In genomic region chr7:30698101-30698500, GRCm38 (mm10) we compare ENCODE assay signal across 18 mouse cellular contexts. TPM values are rescaled to one million over a fixed set of nuclear protein-coding genes. Genes with fewer than 3 reads are reported as not detected.
A peak's percentile ranks its signal among the peaks of the same experiment; 100 is the strongest.
DNase-seq lines count a peak whose midpoint lies in the region; TF ChIP-seq lines count a peak whose summit lies in the region.
"Had no signal": no experiment of that assay in that cellular context is flagged by ENCODE, and none has a peak within 500 bp of the region (broad histone marks: within the 10 kb centered on the region; RNA-seq: fewer than 3 reads in every experiment).

No protein-coding gene starts in this region.

- TF ChIP-seq POLR2A in bone marrow macrophage, adult 2 months (IDR thresholded peaks at IDR 0.05; ENCODE audit: borderline replicate concordance, low read depth, low read length), result no peak
- TF ChIP-seq POLR2A in small intestine, adult 2 months (IDR thresholded peaks at IDR 0.05; ENCODE audit: low read depth, low read length), result no peak

- peaks cover 15% of the 10 kb centered on the region for H3K4me1 ChIP-seq in bone marrow macrophage, adult 2 months (ENCODE audit: control insufficient read depth, insufficient read depth, low read length)
- peaks cover 16% of the 10 kb centered on the region for H3K4me1 ChIP-seq in small intestine, adult 2 months (ENCODE audit: control insufficient read depth, insufficient read depth, insufficient read length, low read length)
- H3K4me1 ChIP-seq: midbrain, embryonic 12.5 days had no signal

- peak; percentile 24 to 46 for DNase-seq in adrenal gland, postnatal 36 days
- no peak for DNase-seq in adrenal gland, postnatal 4 days (ENCODE audit: low spot score in 2 of 2)
- peak; percentile 32 for DNase-seq in ovary, adult 18-20 months (ENCODE audit: low spot score)
- DNase-seq in ovary, postnatal 10 days (ENCODE audit: low spot score), result no peak
- DNase-seq in cerebellum, adult 9-10 months, result no peak
- DNase-seq in thymus, postnatal 36 days, result no peak
- DNase-seq: forebrain, postnatal 0 days; gastrocnemius, postnatal 14 days had no signal

- no peaks in the 10 kb centered on the region for H3K27me3 ChIP-seq in small intestine, adult 2 months (ENCODE audit: control insufficient read depth, insufficient read depth, low read length)
- H3K27me3 ChIP-seq: liver, embryonic 13.5 days; midbrain, embryonic 12.5 days had no signal

- no peaks in the 10 kb centered on the region for H3K36me3 ChIP-seq in small intestine, adult 2 months (ENCODE audit: control insufficient read depth, insufficient read depth, low read length)
- H3K36me3 ChIP-seq: liver, embryonic 13.5 days; midbrain, embryonic 12.5 days had no signal

- no peak for TF ChIP-seq CTCF in bone marrow macrophage, adult 2 months (IDR thresholded peaks at IDR 0.05; ENCODE audit: low read depth, low read length)
- TF ChIP-seq CTCF in small intestine, adult 2 months (IDR thresholded peaks at IDR 0.05; ENCODE audit: extremely low read depth, insufficient read length, insufficient replicate concordance, low read depth, low read length), result no peak

- H3K27ac ChIP-seq in bone marrow macrophage, adult 2 months (ENCODE audit: insufficient read depth, low read depth, low read length), result peak overlapping the region; percentile 63
- H3K27ac ChIP-seq in small intestine, adult 2 months (ENCODE audit: insufficient read depth, low read depth, low read length), result peak overlapping the region; percentile 45
- H3K27ac ChIP-seq: liver, embryonic 13.5 days; midbrain, embryonic 12.5 days had no signal

- WGBS in small intestine, adult 2 months, result 20% methylated on average over 5 of the region's 5 CpGs

- H3K4me3 ChIP-seq in bone marrow macrophage, adult 2 months (ENCODE audit: insufficient read depth, low read length), result no peak overlapping the region
- H3K4me3 ChIP-seq in small intestine, adult 2 months (ENCODE audit: low read depth, low read length), result no peak overlapping the region
- H3K4me3 ChIP-seq: liver, embryonic 13.5 days; midbrain, embryonic 12.5 days had no signal

RNA-seq across cellular contexts. Expression of gene 2200002J24Rik, which starts 0.6 kb away (rescaled TPM):
- 1 to 10 TPM; 4.8 to 6.3 TPM for total RNA-seq in adrenal gland, postnatal 36 days (2021)
- 1 to 10 TPM; 3.8 to 5.2 TPM for total RNA-seq in adrenal gland, postnatal 4 days (2021)
- not detected in 2 replicates for polyA plus RNA-seq in bone marrow macrophage, adult 2 months (2012; ENCODE audit: insufficient read depth, insufficient read length, missing spikeins)
- polyA plus RNA-seq in small intestine, adult 2 months (2012; rRNA removed), result 1.1 and 6.1 TPM in 2 replicates
- total RNA-seq: forebrain, postnatal 0 days; gastrocnemius, postnatal 14 days; heart, postnatal 4 days; layer of hippocampus, postnatal 14 days; left cerebral cortex, postnatal 4 days had no signal
- polyA plus RNA-seq: forebrain, postnatal 0 days; inflammation-experienced regulatory T-cells, adult 6 months; midbrain, embryonic 12.5 days had no signal

RNA-seq across cellular contexts. Expression of gene Atp4a, which starts 13.9 kb away (rescaled TPM):
- total RNA-seq in adrenal gland, postnatal 36 days (2021), result 1 to 10 TPM; 3.1 to 5.9 TPM
- total RNA-seq in adrenal gland, postnatal 4 days (2021), result 1 to 10 TPM; 2.8 to 3.6 TPM
- not detected in 2 replicates for polyA plus RNA-seq in bone marrow macrophage, adult 2 months (2012; ENCODE audit: insufficient read depth, insufficient read length, missing spikeins)
- 0.37 and 1.2 TPM in 2 replicates for polyA plus RNA-seq in small intestine, adult 2 months (2012; rRNA removed)
- polyA plus RNA-seq: inflammation-experienced regulatory T-cells, adult 6 months had no signal

RNA-seq across cellular contexts. Expression of gene Pmis2, which starts 26.7 kb away (rescaled TPM):
- total RNA-seq in adrenal gland, postnatal 36 days (2021), result not detected
- total RNA-seq in adrenal gland, postnatal 4 days (2021), result not detected
- not detected in 2 replicates for polyA plus RNA-seq in bone marrow macrophage, adult 2 months (2012; ENCODE audit: insufficient read depth, insufficient read length, missing spikeins)
- polyA plus RNA-seq in small intestine, adult 2 months (2012; rRNA removed), result not detected in 2 replicates
- total RNA-seq: forebrain, postnatal 0 days; heart, postnatal 4 days; layer of hippocampus, postnatal 14 days; left cerebral cortex, postnatal 4 days had no signal
- polyA plus RNA-seq: forebrain, postnatal 0 days; heart, embryonic 11.5 days; inflammation-experienced regulatory T-cells, adult 6 months; liver, embryonic 13.5 days; midbrain, embryonic 12.5 days; thymus, postnatal 0 days had no signal

RNA-seq across cellular contexts. Expression of gene Tmem147, which starts 31.2 kb away (rescaled TPM):
- total RNA-seq in adrenal gland, postnatal 36 days (2021), result 100 to 1,000 TPM; 229 to 231 TPM
- total RNA-seq in adrenal gland, postnatal 4 days (2021), result 100 to 1,000 TPM; 170 to 181 TPM
- 74.6 and 80.3 TPM in 2 replicates for polyA plus RNA-seq in bone marrow macrophage, adult 2 months (2012; ENCODE audit: insufficient read depth, insufficient read length, missing spikeins)
- polyA plus RNA-seq in small intestine, adult 2 months (2012; rRNA removed), result 181 and 200 TPM in 2 replicates

RNA-seq across cellular contexts. Expression of gene Haus5, which starts 33.3 kb away (rescaled TPM):
- total RNA-seq in adrenal gland, postnatal 36 days (2021), result 10 to 100 TPM; 10.1 to 10.5 TPM
- total RNA-seq in adrenal gland, postnatal 4 days (2021), result 10 to 100 TPM; 20.8 to 22.9 TPM
- 16.8 and 18.7 TPM in 2 replicates for polyA plus RNA-seq in bone marrow macrophage, adult 2 months (2012; ENCODE audit: insufficient read depth, insufficient read length, missing spikeins)
- 6.0 and 6.4 TPM in 2 replicates for polyA plus RNA-seq in small intestine, adult 2 months (2012; rRNA removed)

Comparison
In these comparisons a context has a peak if more than half of its experiments do, and no peak if none do; other contexts are left out.
1. DNase-seq: peak in adrenal gland, postnatal 36 days (2 of 2) and ovary, adult 18-20 months (single experiment); none in adrenal gland, postnatal 4 days (0 of 2), ovary, postnatal 10 days (single experiment), cerebellum, adult 9-10 months (single experiment) and thymus, postnatal 36 days (0 of 2).